Mouse (Mus musculus) heart, postnatal 0 days (tissue): ENCODE measurements at regions not wholly inside any gene's neighbourhood (a gene's known extent, or its start where the extent isn't known, plus 50 kb on each side); places are given as distances from the start of the nearest gene placed in this dataset.

Experiments
- CTCF ChIP-seq: IDR thresholded peaks from 2 replicates; pipeline ENCODE4 v1.5.1; 2016; ENCODE audit warnings: antibody characterized with exemption, control low read depth, low read depth
- EP300 ChIP-seq: IDR thresholded peaks from 2 replicates; pipeline ENCODE4 v1.6.1; 2016; ENCODE audit warnings: antibody characterized with exemption, low read depth

GRCm38 (mm10) chr2:168338819-168339218 lies 57.3 kb upstream of the Kcng1 start:
- TF ChIP-seq CTCF (no peak), EP300 (no peak)
